Mouse (Mus musculus) limb, embryonic 13.5 days (tissue): Measurements from ENCODE around the gene Prr7. TPM values are rescaled to one million over a fixed set of nuclear protein-coding genes. Genes with fewer than 3 reads are reported as not detected.

Source experiments
- ATAC-seq: fragments of 200-750 bp; cut with Nextera tagmentation; 2 replicates; pipeline ENCODE4 v1.8.0; 2017; ENCODE audit warnings: low read depth, moderate number of reproducible peaks, moderate TSS enrichment; ENCODE audit not compliant: low FRiP score
- H3K27ac ChIP-seq: fragments of 300-500 bp; sonication (generic); 2 replicates; pipeline ENCODE4 v1.5.1; 2015; ENCODE audit warnings: inconsistent platforms, mild to moderate bottlenecking, moderate library complexity
- H3K27me3 ChIP-seq: fragments of 300-500 bp; sonication (generic); 2 replicates; pipeline ENCODE4 v1.6.1; 2015; ENCODE audit warnings: mild to moderate bottlenecking, inconsistent platforms
- H3K36me3 ChIP-seq: fragments of 300-500 bp; sonication (generic); 2 replicates; pipeline ENCODE4 v1.6.1; 2015; ENCODE audit warnings: inconsistent platforms, mild to moderate bottlenecking, moderate library complexity
- H3K4me1 ChIP-seq: fragments of 300-500 bp; sonication (generic); 2 replicates; pipeline ENCODE4 v1.6.1; 2015; ENCODE audit warnings: inconsistent platforms
- H3K4me2 ChIP-seq: fragments of 300-500 bp; sonication (generic); replicated peaks from 2 replicates; pipeline ENCODE4 v1.6.1; 2015; ENCODE audit warnings: inconsistent platforms, mild to moderate bottlenecking, moderate library complexity
- H3K4me3 ChIP-seq: fragments of 300-500 bp; sonication (generic); 2 replicates; pipeline ENCODE4 v1.5.1; 2015; ENCODE audit warnings: moderate library complexity, mild to moderate bottlenecking, inconsistent platforms
- H3K9ac ChIP-seq: fragments of 300-500 bp; sonication (generic); 2 replicates; pipeline ENCODE4 v1.6.1; 2015; ENCODE audit warnings: mild to moderate bottlenecking, inconsistent platforms
- H3K9me3 ChIP-seq: fragments of 300-500 bp; sonication (generic); 2 replicates; pipeline ENCODE4 v1.6.1; 2016; ENCODE audit warnings: inconsistent platforms
- WGBS: fragments of 180-500 bp; shearing (Covaris S2); methylation state at CpG from one replicate; pipeline ENCODE4 v1.1.7; 2015; 5-methylcytosine and 5-hydroxymethylcytosine counted together
- microRNA-seq: library from miRNA; unstranded; fragments of <30 nt; microRNA quantifications from one replicate; pipeline ENCODE4, GENCODE M21; 2016
- polyA plus RNA-seq: library from polyadenylated mRNA; unstranded; fragments of >200 nt; fragmentation: Nextera tagmentation; extraction: Ambion mirVana; gene quantifications from 2 replicates; pipeline ENCODE4 v1.2.1, GENCODE M21; 2015

The Prr7 gene
- polyA plus RNA-seq, 1 experiment from 2014 or later: 0.79 TPM

- Histone ChIP-seq H3K4me2 (no peak overlapping the region), H3K27me3 (no peaks in the 10 kb centered on the region), H3K36me3 (no peaks in the 10 kb centered on the region; the same call in 1 of the 2 replicates), H3K9ac (no peak overlapping the region), H3K4me1 (no peaks in the 10 kb centered on the region), H3K4me3 (no peak overlapping the region), H3K9me3 (no peaks in the 10 kb centered on the region), H3K27ac (no peak overlapping the region)
- no peak for ATAC-seq
- 57% methylated on average over 4 of the region's 4 CpGs for WGBS
These were observed 55.5 kb downstream of the Prr7 start for GRCm38 (mm10) chr13:55519606-55520005.

GRCm38 (mm10) chr13:55522730-55523129, 58.7 kb downstream of the Prr7 start:
- H3K9me3 ChIP-seq: no peaks in the 10 kb centered on the region
- H3K4me1 ChIP-seq: no peaks in the 10 kb centered on the region
- no peaks in the 10 kb centered on the region for H3K27me3 ChIP-seq
- H3K4me3 ChIP-seq: no peak overlapping the region
- ATAC-seq: no peak
- H3K36me3 ChIP-seq: no peaks in the 10 kb centered on the region; the same call in 1 of the 2 replicates
- no peak overlapping the region for H3K9ac ChIP-seq
- H3K4me2 ChIP-seq: no peak overlapping the region
- WGBS: 66% methylated on average over 8 of the region's 8 CpGs
- no peak overlapping the region for H3K27ac ChIP-seq

Small RNA genes within 50 kb of the gene (microRNA-seq; reads per million reads assigned to microRNA genes)
- gene Mir6943 (not detected), gene Mir6944 (27.2 reads per million, percentile 38 among the genes with 10 or more reads in this experiment), gene Mir6945 (1.4 reads per million)

Other genes with a start within 250 kb of the Prr7 start
- gene Prelid1, start 143.8 kb upstream of the Prr7 start, polyA plus RNA-seq: 371 and 378 TPM in 2 replicates
- 104 and 109 TPM in 2 replicates for gene Rab24, start 142.3 kb upstream of the Prr7 start, polyA plus RNA-seq
- 40.9 and 41.0 TPM in 2 replicates for gene Mxd3, start 134.4 kb upstream of the Prr7 start, polyA plus RNA-seq
- 93.9 and 94.0 TPM in 2 replicates for gene Lman2, start 101.5 kb upstream of the Prr7 start, polyA plus RNA-seq
- 1.3 and 1.5 TPM in 2 replicates for gene Rgs14, start 94.5 kb upstream of the Prr7 start, polyA plus RNA-seq
- gene Slc34a1, start 66.1 kb upstream of the Prr7 start, polyA plus RNA-seq: 0.06 TPM in 1 of 2 replicates, not detected in the other
- gene Pfn3, start 49.0 kb upstream of the Prr7 start, polyA plus RNA-seq: 0.29 TPM in 1 of 2 replicates, not detected in the other
- gene F12, start 37.5 kb upstream of the Prr7 start, polyA plus RNA-seq: 0.08 and 0.51 TPM in 2 replicates
- 48.1 and 50.1 TPM in 2 replicates for gene Grk6, start 19.2 kb upstream of the Prr7 start, polyA plus RNA-seq
- 297 and 304 TPM in 2 replicates for gene Dbn1, start 23.8 kb downstream of the Prr7 start, polyA plus RNA-seq
- 175 and 181 TPM in 2 replicates for gene Pdlim7, start 49.4 kb downstream of the Prr7 start, polyA plus RNA-seq
- 2.3 and 2.9 TPM in 2 replicates for gene Dok3, start 65.0 kb downstream of the Prr7 start, polyA plus RNA-seq
- gene Ddx41, start 72.4 kb downstream of the Prr7 start, polyA plus RNA-seq: 71.4 and 73.4 TPM in 2 replicates
- 50.7 and 52.8 TPM in 2 replicates for gene Fam193b, start 106.9 kb downstream of the Prr7 start, polyA plus RNA-seq
- gene Tmed9, start 109.5 kb downstream of the Prr7 start, polyA plus RNA-seq: 166 and 175 TPM in 2 replicates
- 34.8 and 37.3 TPM in 2 replicates for gene B4galt7, start 135.6 kb downstream of the Prr7 start, polyA plus RNA-seq
- 71.8 and 77.7 TPM in 2 replicates for gene Caml, start 158.7 kb downstream of the Prr7 start, polyA plus RNA-seq
- 38.8 and 39.9 TPM in 2 replicates for gene Ddx46, start 170.8 kb downstream of the Prr7 start, polyA plus RNA-seq
- gene B230219D22Rik, start 228.9 kb downstream of the Prr7 start, polyA plus RNA-seq: 65.9 and 66.4 TPM in 2 replicates